Mouse (Mus musculus): Measurements from ENCODE around the gene Ccdc137.

GRCm38 (mm10) chr11:120442765-120443280 is 15.1 kb upstream of the Ccdc137 start:
- no peak; the same call in 1 of the 2 replicates for TF ChIP-seq CTCF (conservative IDR thresholded peaks at IDR 0.05; ENCODE audit: insufficient read depth, insufficient read length, low read depth, low read length)
- no peak for TF ChIP-seq POLR2A (IDR thresholded peaks at IDR 0.05; ENCODE audit: low read depth, low read length)
